Comparison of ENCODE assay signal across 8 mouse cellular contexts in the genomic region with DNA sequence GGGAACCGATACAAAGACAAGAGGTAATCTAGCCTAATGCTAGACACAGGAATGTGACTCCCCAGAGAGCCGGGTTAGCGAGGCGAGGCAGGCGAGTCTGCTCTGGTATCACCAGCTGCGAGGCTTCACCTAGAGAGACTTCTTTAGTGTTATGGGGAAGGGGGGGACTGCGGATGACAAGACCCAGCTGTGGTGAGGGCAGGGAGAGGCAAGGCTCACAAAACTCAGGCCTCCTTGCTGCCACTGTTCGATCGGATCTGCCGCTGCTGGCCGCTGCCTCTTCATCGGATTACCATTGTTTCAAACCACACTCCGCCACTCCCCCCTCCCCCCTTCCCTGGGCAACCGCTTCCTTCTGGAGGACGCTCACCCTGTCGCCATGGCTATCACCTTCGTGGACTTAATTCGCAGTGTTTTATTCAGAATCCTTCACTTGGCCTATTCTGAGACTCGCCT. TPM values are rescaled to one million over a fixed set of nuclear protein-coding genes. Genes with fewer than 3 reads are reported as not detected.
DNase-seq lines count a peak whose midpoint lies in the region; ATAC-seq and TF ChIP-seq lines count a peak whose summit lies in the region.

No protein-coding gene starts in this region.

- peaks cover 10% of the 10 kb centered on the region; the same call in 1 of the 2 replicates for H3K27me3 ChIP-seq in forebrain, embryonic 10.5 days (ENCODE audit: poor library complexity, severe bottlenecking)
- no peaks in the 10 kb centered on the region for H3K27me3 ChIP-seq in hindbrain, postnatal 0 days (ENCODE audit: insufficient read depth, low read length)
- H3K27me3 ChIP-seq in liver, embryonic 13.5 days: no peaks in the 10 kb centered on the region

- H3K9me3 ChIP-seq in forebrain, embryonic 10.5 days: no peaks in the 10 kb centered on the region
- H3K9me3 ChIP-seq in hindbrain, postnatal 0 days (ENCODE audit: low read length): no peaks in the 10 kb centered on the region
- no peaks in the 10 kb centered on the region for H3K9me3 ChIP-seq in liver, embryonic 13.5 days (replicated peaks)

- TF ChIP-seq CTCF in hindbrain, postnatal 0 days (IDR thresholded peaks at IDR 0.05; ENCODE audit: low read depth): no peak

- H3K27ac ChIP-seq in forebrain, embryonic 10.5 days: peak overlapping the region; percentile 85
- H3K27ac ChIP-seq in hindbrain, postnatal 0 days: peak overlapping the region; percentile 16; the same call in 1 of the 2 replicates
- no peak overlapping the region for H3K27ac ChIP-seq in liver, embryonic 13.5 days

- peak overlapping the region; percentile 49 for H3K4me3 ChIP-seq in forebrain, embryonic 10.5 days
- H3K4me3 ChIP-seq in hindbrain, postnatal 0 days (ENCODE audit: low read length): peak overlapping the region; percentile 27
- H3K4me3 ChIP-seq in liver, embryonic 13.5 days (replicated peaks): peak overlapping the region; percentile 28

- peak overlapping the region; percentile 37; the same call in 1 of the 2 replicates for H3K9ac ChIP-seq in hindbrain, postnatal 0 days (replicated peaks; ENCODE audit: low read length)
- peak overlapping the region; percentile 39; the same call in 1 of the 2 replicates for H3K9ac ChIP-seq in liver, embryonic 13.5 days

- peaks cover 16% of the 10 kb centered on the region for H3K4me1 ChIP-seq in forebrain, embryonic 10.5 days
- 0 out of 2 replicates have a peak, but pooled peaks cover 8% of the 10 kb centered on the region for H3K4me1 ChIP-seq in hindbrain, postnatal 0 days (ENCODE audit: insufficient read depth, low read length)
- 0 out of 2 replicates have a peak, but pooled peaks cover 4% of the 10 kb centered on the region for H3K4me1 ChIP-seq in liver, embryonic 13.5 days (replicated peaks)

- H3K36me3 ChIP-seq in forebrain, embryonic 10.5 days (replicated peaks): no peaks in the 10 kb centered on the region
- no peaks in the 10 kb centered on the region for H3K36me3 ChIP-seq in hindbrain, postnatal 0 days (ENCODE audit: insufficient read depth, low read length)
- H3K36me3 ChIP-seq in liver, embryonic 13.5 days: no peaks in the 10 kb centered on the region

- H3K4me2 ChIP-seq in hindbrain, postnatal 0 days (ENCODE audit: low read depth, low read length): peak overlapping the region; percentile 58
- peak overlapping the region; percentile 51 for H3K4me2 ChIP-seq in liver, embryonic 13.5 days

- 0% methylated on average over 19 of the region's 19 CpGs for WGBS in forebrain, embryonic 10.5 days
- WGBS in hindbrain, postnatal 0 days: 2% methylated on average over 19 of the region's 19 CpGs
- WGBS in liver, embryonic 13.5 days (ENCODE audit: insufficient replicate concordance): 4% methylated on average over 19 of the region's 19 CpGs

- ATAC-seq in hindbrain, postnatal 0 days: peak; percentile 56
- no peak for ATAC-seq in liver, embryonic 13.5 days (ENCODE audit: low read depth)
- ATAC-seq in monocyte, adult 5-6 weeks (replicated peaks; ENCODE audit: insufficient number of reproducible peaks, low FRiP score, low TSS enrichment, poor library complexity, severe bottlenecking): peak; percentile 31; the same call in 1 of the 2 replicates

- DNase-seq in urinary bladder, adult 18-20 months (ENCODE audit: low spot score in 2 of 2): peak; percentile 19 to 58
- no peak for DNase-seq in urinary bladder, postnatal 10 days (ENCODE audit: low spot score)
- DNase-seq in forebrain, embryonic 10.5 days (ENCODE audit: extremely low spot score, low spot score): peak; percentile 73
- DNase-seq in hindbrain, postnatal 0 days (ENCODE audit: low spot score): peak; percentile 63
- no peak for DNase-seq in liver, embryonic 13.5 days
- peak; percentile 68 for DNase-seq in thymus, postnatal 4 days
- no peak for DNase-seq in right cerebral cortex, adult 2 months (ENCODE audit: low spot score in 2 of 2)

RNA-seq across cellular contexts. Expression of a gene that starts 22.3 kb away (rescaled TPM):
- polyA plus RNA-seq in forebrain, embryonic 10.5 days (2016; fragmentation: Nextera tagmentation; extraction: Ambion mirVana): 8.2 and 10.6 TPM in 2 replicates
- total RNA-seq in hindbrain, postnatal 0 days (2014; rRNA removed): 52.7 and 67.1 TPM in 2 replicates
- polyA plus RNA-seq in hindbrain, postnatal 0 days (2015; fragmentation: Nextera tagmentation; extraction: Ambion mirVana): 9.6 and 11.0 TPM in 2 replicates
- polyA plus RNA-seq in liver, embryonic 13.5 days (2015; fragmentation: Nextera tagmentation; extraction: Ambion mirVana): 2.4 and 3.4 TPM in 2 replicates
- 109 to 144 TPM (median 117 TPM) in 3 replicates for total RNA-seq in monocyte, adult 5-6 weeks (2017)

RNA-seq across cellular contexts. Expression of a gene that starts 56.6 kb away (rescaled TPM):
- 10.1 and 10.5 TPM in 2 replicates for polyA plus RNA-seq in forebrain, embryonic 10.5 days (2016; fragmentation: Nextera tagmentation; extraction: Ambion mirVana)
- total RNA-seq in hindbrain, postnatal 0 days (2014; rRNA removed): 9.3 and 12.4 TPM in 2 replicates
- 8.0 and 8.4 TPM in 2 replicates for polyA plus RNA-seq in hindbrain, postnatal 0 days (2015; fragmentation: Nextera tagmentation; extraction: Ambion mirVana)
- polyA plus RNA-seq in liver, embryonic 13.5 days (2015; fragmentation: Nextera tagmentation; extraction: Ambion mirVana): 5.4 and 6.0 TPM in 2 replicates
- 32.0 to 39.8 TPM (median 37.9 TPM) in 3 replicates for total RNA-seq in monocyte, adult 5-6 weeks (2017)

Comparison
In these comparisons a context has a peak if more than half of its experiments do, and no peak if none do; other contexts are left out.
1. DNase-seq: peak in urinary bladder, adult 18-20 months (2 of 2), forebrain, embryonic 10.5 days (single experiment), hindbrain, postnatal 0 days (single experiment) and thymus, postnatal 4 days (single experiment); none in urinary bladder, postnatal 10 days (single experiment), liver, embryonic 13.5 days (single experiment) and right cerebral cortex, adult 2 months (0 of 2).
2. Peak in every context shown above with its lines, with median percentiles within 50 percentile points of each other: H3K4me3 ChIP-seq.